ENCODE assay signal across 19 mouse cellular contexts in genomic region chr5:121968999-121969398, GRCm38 (mm10).
DNase-seq lines count a peak whose midpoint lies in the region; ATAC-seq lines count a peak whose summit lies in the region.
"Had no signal": no experiment of that assay in that cellular context is flagged by ENCODE, and none has a peak within 500 bp of the region (broad histone marks: within the 10 kb centered on the region; RNA-seq: fewer than 3 reads in every experiment).

No protein-coding gene starts in this region.

- H3K27ac ChIP-seq in hindbrain, embryonic 12.5 days, result peak overlapping the region; percentile 76; the same call in 1 of the 2 replicates
- no peak overlapping the region for H3K27ac ChIP-seq in hindbrain, embryonic 10.5 days
- H3K27ac ChIP-seq in midbrain, embryonic 15.5 days, result peak overlapping the region; percentile 57; the same call in 1 of the 2 replicates
- no peak overlapping the region for H3K27ac ChIP-seq in midbrain, embryonic 16.5 days (ENCODE audit: low read length)
- peak overlapping the region; percentile 75 for H3K27ac ChIP-seq in hindbrain, embryonic 14.5 days
- H3K27ac ChIP-seq: kidney, embryonic 15.5 days; left cerebral cortex, adult 2 months; limb, embryonic 15.5 days; liver, embryonic 14.5 days had no signal

- DNase-seq in hindbrain, embryonic 10.5 days (ENCODE audit: low spot score), result no peak
- peak; percentile 49 for DNase-seq in hindbrain, embryonic 14.5 days (ENCODE audit: low spot score)
- DNase-seq in thymus, postnatal 10 days (ENCODE audit: low spot score in 2 of 2), result no peak
- DNase-seq in kidney, adult 11 months, result no peak
- DNase-seq: adrenal gland, postnatal 25 days; cerebellum, adult 9-10 months; gastrocnemius, postnatal 10 days; kidney, postnatal 36 days; lung, postnatal 4 days; spleen, adult 18-20 months had no signal

- H3K27me3 ChIP-seq in hindbrain, embryonic 12.5 days, result no peaks in the 10 kb centered on the region
- H3K27me3 ChIP-seq in hindbrain, embryonic 10.5 days (ENCODE audit: insufficient read depth, poor library complexity, severe bottlenecking), result no peaks in the 10 kb centered on the region; the same call in 1 of the 2 replicates
- H3K27me3 ChIP-seq in midbrain, embryonic 15.5 days (replicated peaks), result no peaks in the 10 kb centered on the region
- no peaks in the 10 kb centered on the region for H3K27me3 ChIP-seq in midbrain, embryonic 16.5 days (ENCODE audit: control insufficient read depth, insufficient read depth, low read depth, low read length)
- H3K27me3 ChIP-seq in hindbrain, embryonic 14.5 days (ENCODE audit: control insufficient read depth, insufficient read depth, low read length), result no peaks in the 10 kb centered on the region

- H3K4me2 ChIP-seq in hindbrain, embryonic 12.5 days (replicated peaks), result no peak overlapping the region
- H3K4me2 ChIP-seq in midbrain, embryonic 15.5 days, result no peak overlapping the region
- H3K4me2 ChIP-seq in midbrain, embryonic 16.5 days (ENCODE audit: low read length), result no peak overlapping the region
- no peak overlapping the region for H3K4me2 ChIP-seq in hindbrain, embryonic 14.5 days (replicated peaks)
- H3K4me2 ChIP-seq: heart, embryonic 11.5 days; kidney, embryonic 15.5 days; limb, embryonic 15.5 days had no signal

- WGBS in hindbrain, embryonic 12.5 days, result 71% methylated on average over 15 of the region's 15 CpGs
- 88% methylated on average over 15 of the region's 15 CpGs for WGBS in hindbrain, embryonic 10.5 days
- 42% methylated on average over 15 of the region's 15 CpGs for WGBS in midbrain, embryonic 15.5 days
- WGBS in midbrain, embryonic 16.5 days, result 38% methylated on average over 15 of the region's 15 CpGs
- 36% methylated on average over 15 of the region's 15 CpGs for WGBS in hindbrain, embryonic 14.5 days

- ATAC-seq in hindbrain, embryonic 12.5 days (ENCODE audit: low FRiP score), result no peak
- ATAC-seq in midbrain, embryonic 15.5 days (replicated peaks), result no peak
- ATAC-seq in midbrain, embryonic 16.5 days, result no peak
- ATAC-seq in hindbrain, embryonic 14.5 days (ENCODE audit: low FRiP score), result no peak
- ATAC-seq: intestine, embryonic 16.5 days had no signal

- no peak overlapping the region for H3K4me3 ChIP-seq in hindbrain, embryonic 12.5 days
- no peak overlapping the region for H3K4me3 ChIP-seq in hindbrain, embryonic 10.5 days
- no peak overlapping the region for H3K4me3 ChIP-seq in midbrain, embryonic 15.5 days
- no peak overlapping the region for H3K4me3 ChIP-seq in midbrain, embryonic 16.5 days (ENCODE audit: low read depth, low read length)
- no peak overlapping the region for H3K4me3 ChIP-seq in hindbrain, embryonic 14.5 days (replicated peaks; ENCODE audit: low read length)
- H3K4me3 ChIP-seq: kidney, embryonic 15.5 days; left cerebral cortex, adult 2 months; limb, embryonic 15.5 days had no signal

- H3K4me1 ChIP-seq in hindbrain, embryonic 12.5 days, result peaks cover 62% of the 10 kb centered on the region
- peaks cover 60% of the 10 kb centered on the region for H3K4me1 ChIP-seq in hindbrain, embryonic 10.5 days (replicated peaks)
- H3K4me1 ChIP-seq in midbrain, embryonic 15.5 days, result peaks cover 58% of the 10 kb centered on the region
- peaks cover 28% of the 10 kb centered on the region for H3K4me1 ChIP-seq in midbrain, embryonic 16.5 days (ENCODE audit: control insufficient read depth, insufficient read depth, low read length)
- H3K4me1 ChIP-seq in hindbrain, embryonic 14.5 days (replicated peaks; ENCODE audit: control insufficient read depth, insufficient read depth, low read length), result peaks cover 60% of the 10 kb centered on the region

- H3K9ac ChIP-seq in hindbrain, embryonic 12.5 days, result no peak overlapping the region
- H3K9ac ChIP-seq in midbrain, embryonic 15.5 days, result no peak overlapping the region
- H3K9ac ChIP-seq in midbrain, embryonic 16.5 days (ENCODE audit: low read depth, low read length), result no peak overlapping the region
- H3K9ac ChIP-seq in hindbrain, embryonic 14.5 days, result no peak overlapping the region
- H3K9ac ChIP-seq: kidney, embryonic 15.5 days; limb, embryonic 15.5 days; liver, embryonic 14.5 days had no signal

- H3K36me3 ChIP-seq in hindbrain, embryonic 12.5 days, result no peaks in the 10 kb centered on the region
- H3K36me3 ChIP-seq in hindbrain, embryonic 10.5 days, result peaks cover 7% of the 10 kb centered on the region; the same call in 1 of the 2 replicates
- H3K36me3 ChIP-seq in midbrain, embryonic 15.5 days (replicated peaks), result no peaks in the 10 kb centered on the region
- H3K36me3 ChIP-seq in midbrain, embryonic 16.5 days (ENCODE audit: control insufficient read depth, insufficient read depth, low read length), result no peaks in the 10 kb centered on the region
- H3K36me3 ChIP-seq in hindbrain, embryonic 14.5 days (replicated peaks; ENCODE audit: control insufficient read depth, insufficient read depth), result no peaks in the 10 kb centered on the region
- H3K36me3 ChIP-seq: limb, embryonic 15.5 days had no signal

- H3K9me3 ChIP-seq in hindbrain, embryonic 12.5 days (replicated peaks), result no peaks in the 10 kb centered on the region
- 0 out of 2 replicates have a peak, but pooled peaks cover 4% of the 10 kb centered on the region for H3K9me3 ChIP-seq in hindbrain, embryonic 10.5 days
- no peaks in the 10 kb centered on the region for H3K9me3 ChIP-seq in midbrain, embryonic 15.5 days
- no peaks in the 10 kb centered on the region for H3K9me3 ChIP-seq in midbrain, embryonic 16.5 days (replicated peaks; ENCODE audit: control insufficient read depth, low read length, poor library complexity, severe bottlenecking)
- H3K9me3 ChIP-seq in hindbrain, embryonic 14.5 days (ENCODE audit: control insufficient read depth, low read length), result no peaks in the 10 kb centered on the region
- H3K9me3 ChIP-seq: kidney, embryonic 15.5 days; limb, embryonic 15.5 days had no signal

Comparison
In these comparisons a context has a peak if more than half of its experiments do, and no peak if none do; other contexts are left out.
1. H3K27ac ChIP-seq: peak in hindbrain, embryonic 12.5 days (single experiment), midbrain, embryonic 15.5 days (single experiment) and hindbrain, embryonic 14.5 days (single experiment); none in hindbrain, embryonic 10.5 days (single experiment) and midbrain, embryonic 16.5 days (single experiment).